Mouse (Mus musculus) CH12F3 (cell line): ENCODE data around the gene Plxna2.

ENCODE experiments used
- in situ Hi-C: fragments of 300-500 bp; cut with MboI; formaldehyde crosslinking; loops from 2 replicates; pipeline ENCODE4 v1.14.3; 2020; ENCODE audit warnings: low sequenced_read_pairs

Gene Plxna2

DNA sequence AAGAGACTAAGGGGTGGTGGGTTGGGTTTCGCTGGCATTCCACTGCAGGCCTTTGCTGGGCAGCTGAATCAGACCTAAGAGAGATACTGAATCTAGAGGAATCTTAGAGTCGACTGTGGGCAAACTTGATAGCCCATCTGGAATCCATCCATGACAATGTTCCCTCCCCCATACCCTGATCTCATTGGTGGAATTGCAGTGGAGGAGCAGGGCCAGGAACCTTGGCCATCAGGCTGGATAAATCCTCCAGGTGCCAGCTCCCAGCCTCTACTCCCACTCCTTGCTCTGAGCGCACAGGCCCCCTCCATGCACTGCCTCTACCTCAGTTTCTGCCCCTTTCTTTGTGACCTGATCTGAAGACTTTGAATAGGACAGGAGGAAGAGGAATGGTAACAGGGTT is 81.3 kb downstream of the Plxna2 start:
- in situ Hi-C loops: no loop called here

DNA sequence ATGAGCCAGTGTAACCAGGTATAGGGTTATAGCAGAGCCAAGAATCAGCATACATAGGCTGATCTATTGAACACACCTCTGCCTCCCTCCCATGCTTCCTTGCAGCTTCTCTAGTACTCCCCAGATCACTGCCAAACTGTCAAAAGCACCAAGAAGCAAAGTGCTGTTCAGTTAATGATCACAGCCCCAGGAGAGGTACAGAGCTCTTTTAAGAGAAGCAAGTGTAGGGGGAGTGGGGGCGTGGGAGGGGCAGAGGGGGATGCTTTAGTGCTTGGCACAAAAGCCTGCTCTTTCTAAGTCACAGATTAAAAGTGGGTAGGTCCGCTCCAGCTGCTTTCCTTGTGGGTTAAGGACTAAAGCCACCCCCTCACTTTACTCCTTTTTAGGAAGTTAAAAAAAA is 85.2 kb downstream of the Plxna2 start:
- in situ Hi-C loops: no loop called here

DNA sequence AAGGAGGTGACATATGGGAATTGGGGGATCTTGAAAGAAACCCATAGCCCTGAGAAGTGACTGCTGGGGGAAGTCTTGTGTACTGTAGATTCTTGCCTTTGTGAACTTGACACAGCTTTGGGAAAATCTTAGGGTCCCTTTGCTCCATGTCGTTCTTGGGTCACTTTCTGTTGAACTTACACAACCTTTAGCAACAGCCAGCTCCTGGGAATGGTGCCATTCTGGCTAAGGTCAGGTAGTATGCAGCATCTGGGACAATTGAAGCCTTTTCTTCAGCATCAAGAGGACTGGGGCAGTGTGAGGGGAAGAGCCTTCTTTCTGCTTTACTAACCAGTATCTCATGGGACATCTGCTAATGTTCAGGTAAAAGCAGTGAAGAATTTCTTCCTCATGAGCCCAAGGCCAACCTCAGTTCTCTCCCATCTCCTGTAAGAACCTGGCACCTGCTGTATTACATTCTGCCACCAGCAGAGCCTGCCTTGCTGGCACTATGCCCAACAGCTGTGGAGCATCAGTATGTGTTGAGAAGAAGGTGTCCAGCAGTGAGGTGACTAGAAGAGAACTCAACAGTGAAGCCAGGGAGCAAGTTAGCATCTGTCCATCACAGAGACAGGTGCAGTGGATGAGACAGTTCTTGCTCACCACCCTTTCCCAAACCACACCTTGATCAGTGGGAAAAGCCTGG is 86.3 kb downstream of the Plxna2 start:
- in situ Hi-C loops: no loop called here

DNA sequence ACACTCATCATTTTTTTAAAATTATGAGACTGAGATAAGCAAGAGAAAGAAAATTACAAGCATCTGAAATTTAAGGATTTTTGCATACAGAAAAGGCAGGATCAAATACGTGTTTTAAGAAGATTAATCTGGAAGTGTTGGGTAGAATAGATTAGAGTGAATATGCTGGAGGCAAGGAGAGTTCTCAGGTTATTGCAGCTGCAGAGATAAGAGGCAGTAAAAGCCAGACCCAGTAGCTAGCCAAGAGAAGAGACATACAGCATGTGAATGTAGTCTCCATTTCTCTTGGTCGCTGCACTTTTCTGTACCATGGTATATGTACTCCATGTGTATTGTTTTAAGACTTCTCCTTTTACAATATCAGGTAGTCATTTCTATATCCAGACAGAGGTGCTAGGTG is 88.5 kb downstream of the Plxna2 start:
- in situ Hi-C loops: no loop called here

DNA sequence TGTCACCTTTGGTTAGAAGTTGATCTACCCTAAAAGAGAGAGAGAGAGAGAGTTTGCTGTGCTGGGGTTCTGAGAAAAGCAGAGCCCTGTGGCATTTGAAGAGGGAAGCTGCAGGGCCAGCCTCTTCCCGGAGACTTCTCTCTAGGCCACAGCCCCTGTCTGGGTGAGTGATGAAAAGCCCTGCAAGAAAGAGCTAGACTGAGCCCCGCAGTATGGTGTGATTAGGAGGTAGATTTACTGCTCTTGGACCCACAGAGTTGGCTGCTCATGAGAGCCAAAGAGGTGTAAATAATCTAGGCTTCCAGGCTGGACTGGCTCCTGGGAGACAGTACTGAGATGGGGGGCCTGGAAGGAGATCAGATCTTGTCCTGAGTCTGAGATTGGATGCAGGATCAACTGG is 94.4 kb downstream of the Plxna2 start:
- in situ Hi-C loops: no loop called here

DNA sequence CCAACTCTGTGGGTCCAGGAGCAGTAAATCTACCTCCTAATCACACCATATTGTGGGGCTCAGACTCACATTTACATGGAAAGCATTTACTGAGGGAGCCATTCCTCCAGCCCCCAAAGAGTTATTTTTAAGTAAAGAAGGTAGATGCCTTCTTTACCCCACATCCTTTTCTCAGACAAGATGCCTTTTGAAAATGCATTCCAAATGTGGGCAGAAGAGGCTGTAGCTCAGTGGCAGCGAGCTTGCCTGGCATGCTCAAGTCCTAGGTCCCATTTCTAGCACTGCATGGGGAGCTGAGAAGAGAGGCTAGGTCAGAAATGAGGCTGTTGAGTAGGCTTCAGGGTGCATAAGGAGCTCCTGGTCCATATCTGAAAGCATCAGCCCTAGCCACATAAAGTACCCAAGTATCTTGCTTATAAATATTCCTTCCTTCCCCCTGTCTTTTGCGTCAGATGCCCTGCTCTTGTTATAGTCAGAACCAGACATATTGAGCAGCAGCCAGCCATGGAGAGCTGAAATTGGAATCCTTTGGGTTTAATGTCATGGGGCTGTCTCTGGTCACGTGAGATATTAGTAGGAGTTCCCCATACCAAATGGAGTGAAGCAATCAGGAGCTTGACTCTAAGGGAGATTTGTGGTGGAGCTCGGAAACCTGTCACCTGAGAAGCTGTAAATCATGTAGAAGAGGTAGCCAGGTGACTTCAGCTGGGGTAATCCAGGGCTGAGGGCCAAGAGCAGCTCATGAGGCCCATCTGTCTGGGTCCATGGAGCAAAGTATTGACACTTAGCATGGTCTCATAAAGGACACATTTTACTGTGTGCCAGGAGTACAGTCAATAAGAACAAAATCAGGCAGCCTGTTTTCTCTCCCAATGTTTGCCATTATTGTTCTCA is 96.4 kb downstream of the Plxna2 start:
- in situ Hi-C loops: no loop called here

DNA sequence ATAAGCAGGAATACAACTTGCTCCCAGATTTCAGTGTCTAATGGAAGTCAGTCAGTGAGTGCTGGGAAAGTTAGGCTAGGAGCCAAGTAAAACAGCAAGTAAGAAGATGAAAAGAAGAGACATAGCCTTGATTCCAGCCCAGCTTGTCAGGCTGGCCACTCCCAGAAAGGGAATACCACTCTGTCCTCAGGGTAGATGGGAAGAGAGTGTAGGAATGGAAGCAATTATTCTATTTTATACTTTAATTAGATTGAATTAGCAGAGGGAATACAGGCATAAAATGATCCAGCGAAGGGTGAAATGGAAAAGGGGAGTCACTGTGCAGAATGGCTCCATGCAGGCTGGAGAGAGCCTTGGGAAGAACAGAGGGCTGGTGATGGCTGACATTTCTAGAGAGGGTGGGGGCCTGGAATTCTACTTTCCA is 99.4 kb downstream of the Plxna2 start:
- in situ Hi-C loops: no loop called here

DNA sequence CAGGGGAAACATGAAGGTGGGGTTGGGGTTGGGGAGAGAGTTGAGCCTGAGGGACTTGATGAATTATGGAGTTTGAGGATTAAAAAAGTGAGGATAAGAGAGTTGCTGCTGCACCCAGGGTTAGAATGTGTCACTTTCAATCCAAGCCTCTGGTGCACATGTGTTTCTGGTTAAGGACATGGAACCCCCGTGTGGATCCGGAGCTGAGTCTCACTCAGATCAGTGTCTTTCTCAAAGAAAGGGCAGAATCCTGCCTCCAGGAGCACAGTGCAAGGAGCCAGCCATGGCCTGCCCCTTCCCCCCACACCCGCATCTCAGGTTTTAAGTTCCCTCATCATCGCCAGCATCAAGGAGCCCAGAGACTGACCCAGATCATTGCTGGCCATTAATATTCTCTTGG is 102.4 kb downstream of the Plxna2 start:
- in situ Hi-C loops: no loop called here

DNA sequence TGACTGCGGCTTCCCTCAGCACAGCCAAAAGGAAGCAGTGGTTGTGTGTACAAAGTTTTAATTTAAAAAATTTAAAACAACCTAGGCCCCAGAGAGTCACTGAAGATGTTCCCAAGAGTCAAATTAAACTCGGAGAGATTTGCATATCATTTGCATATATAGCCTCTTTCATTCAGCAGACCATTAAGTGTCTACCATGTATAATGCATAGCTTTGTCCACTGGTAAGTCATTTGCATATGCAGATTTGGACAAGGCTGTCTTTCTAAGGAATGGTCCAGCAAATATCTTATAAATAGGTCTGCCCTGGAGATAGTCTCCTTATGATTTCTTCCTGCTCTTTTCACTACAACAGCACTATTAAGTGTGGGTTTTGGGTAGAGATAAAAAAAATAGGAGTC is 103.2 kb downstream of the Plxna2 start:
- in situ Hi-C loops: no loop called here

DNA sequence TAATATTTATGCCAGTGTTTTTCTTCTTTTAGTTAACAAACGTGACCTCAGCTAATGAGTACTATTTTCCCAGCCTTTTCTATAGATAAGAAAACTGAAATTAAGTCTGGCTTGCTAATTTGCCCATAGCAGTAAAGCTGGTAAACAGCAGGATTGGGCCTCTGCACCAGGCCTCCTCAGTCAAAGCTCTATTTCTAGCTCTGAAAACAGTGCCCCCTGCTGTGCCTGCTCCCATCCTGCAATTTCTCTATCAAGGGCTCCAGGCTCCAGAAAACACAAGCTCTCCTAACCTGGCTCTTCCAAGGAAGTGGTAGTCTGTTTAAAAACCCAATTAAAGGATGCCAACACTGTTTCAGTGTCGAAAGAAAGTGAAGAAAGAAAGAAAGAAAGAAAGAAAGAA is 104.3 kb downstream of the Plxna2 start:
- in situ Hi-C loops: no loop called here

DNA sequence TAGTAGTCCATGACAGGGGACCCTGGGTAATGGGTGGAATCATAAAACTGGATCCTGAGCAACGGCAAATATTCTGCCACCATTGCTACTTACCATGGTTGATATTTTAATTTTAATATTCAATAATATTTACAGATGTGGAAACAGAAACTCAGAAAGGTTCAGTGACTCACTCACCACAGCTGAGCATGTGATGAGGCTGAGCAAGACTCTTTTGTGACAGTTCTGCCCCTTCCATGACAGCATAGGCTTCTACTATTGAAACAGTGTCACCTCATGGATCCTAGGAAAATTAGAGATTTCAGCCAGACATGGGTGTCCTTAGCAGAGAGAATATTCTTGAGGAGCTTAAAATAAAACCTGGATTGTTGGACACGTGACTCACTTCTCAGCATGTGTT is 116.8 kb downstream of the Plxna2 start:
- in situ Hi-C loops: no loop called here

DNA sequence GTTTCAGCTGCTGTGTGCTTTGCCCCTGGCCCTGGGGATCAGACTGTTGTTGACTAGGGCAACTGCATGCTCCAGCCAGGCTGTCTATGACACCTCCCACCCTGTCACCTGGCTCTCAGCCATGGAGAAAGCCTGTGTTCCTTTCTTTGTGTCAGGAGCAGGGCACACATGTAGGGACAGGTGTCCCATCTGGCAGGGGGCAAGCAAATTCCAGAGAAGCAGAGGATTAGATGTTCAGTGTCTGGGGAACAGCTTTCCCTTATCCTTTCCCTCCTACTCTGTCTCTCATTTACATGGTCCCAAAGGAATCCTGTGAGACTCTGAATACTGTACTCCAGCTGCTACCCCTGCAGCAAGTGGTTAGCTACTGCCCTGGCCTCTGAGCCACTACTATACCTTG is 121.9 kb downstream of the Plxna2 start:
- in situ Hi-C loops: no loop called here

DNA sequence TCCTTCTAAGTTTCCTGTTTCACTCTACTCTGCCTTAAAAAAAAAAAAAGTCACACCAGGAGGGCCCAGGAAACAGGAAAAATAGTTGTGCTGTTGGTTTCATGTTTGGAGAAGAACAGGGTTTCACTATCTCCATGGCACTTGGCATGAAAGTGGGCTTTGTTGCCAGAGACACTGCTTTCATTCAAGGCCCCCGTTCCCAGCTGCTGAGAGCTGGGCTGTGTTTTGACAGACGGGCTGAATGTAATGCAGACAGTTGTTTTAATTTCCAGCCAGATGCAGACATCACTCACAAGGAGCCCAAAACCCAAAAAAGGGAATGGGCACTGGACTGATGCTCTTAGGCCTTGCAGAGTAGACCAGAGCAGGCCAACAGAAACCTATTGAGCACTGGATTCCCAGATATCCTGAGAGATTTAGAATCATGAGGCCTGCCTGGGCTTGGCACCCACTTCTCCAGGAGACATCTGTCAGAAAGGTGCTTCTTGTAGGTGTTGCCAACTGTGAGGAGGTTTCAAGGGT is 124.9 kb downstream of the Plxna2 start:
- in situ Hi-C loops: no loop called here

DNA sequence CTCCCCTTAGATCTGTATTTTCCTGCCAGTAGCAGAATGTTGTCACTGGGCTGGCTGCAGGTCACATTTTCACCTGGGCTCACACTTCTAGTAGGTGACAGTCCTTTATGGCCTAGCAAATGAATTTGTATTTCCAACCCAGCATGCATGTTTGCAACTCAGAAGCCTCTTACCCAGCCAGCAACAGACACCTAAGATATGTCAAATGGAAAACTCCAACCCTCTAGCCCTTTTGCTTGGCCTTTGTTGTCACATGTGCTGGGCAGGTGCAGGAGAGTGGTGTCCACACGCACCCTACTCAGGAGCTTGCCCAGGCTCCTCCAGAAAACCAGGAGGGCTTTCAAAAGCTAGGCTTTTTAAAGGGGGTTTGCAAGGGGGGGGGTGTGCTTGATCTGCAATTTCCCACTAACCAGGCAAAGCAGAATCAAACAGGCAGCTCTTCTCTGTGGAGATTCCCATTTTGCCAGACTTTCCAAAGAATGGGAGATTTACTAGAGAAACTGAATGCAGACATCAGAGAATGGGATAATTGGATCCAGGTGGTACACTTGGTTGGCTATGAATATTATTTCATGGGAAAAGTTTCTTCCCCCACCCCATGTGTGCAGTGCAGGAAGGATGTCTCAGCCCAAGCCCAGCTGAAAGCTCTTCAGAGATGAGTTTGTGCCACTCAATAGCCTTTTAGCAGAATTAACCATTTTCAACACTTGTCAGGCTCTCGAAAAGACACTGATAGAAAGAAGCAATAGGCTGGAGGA is 127.3 kb downstream of the Plxna2 start:
- in situ Hi-C loops: no loop called here

DNA sequence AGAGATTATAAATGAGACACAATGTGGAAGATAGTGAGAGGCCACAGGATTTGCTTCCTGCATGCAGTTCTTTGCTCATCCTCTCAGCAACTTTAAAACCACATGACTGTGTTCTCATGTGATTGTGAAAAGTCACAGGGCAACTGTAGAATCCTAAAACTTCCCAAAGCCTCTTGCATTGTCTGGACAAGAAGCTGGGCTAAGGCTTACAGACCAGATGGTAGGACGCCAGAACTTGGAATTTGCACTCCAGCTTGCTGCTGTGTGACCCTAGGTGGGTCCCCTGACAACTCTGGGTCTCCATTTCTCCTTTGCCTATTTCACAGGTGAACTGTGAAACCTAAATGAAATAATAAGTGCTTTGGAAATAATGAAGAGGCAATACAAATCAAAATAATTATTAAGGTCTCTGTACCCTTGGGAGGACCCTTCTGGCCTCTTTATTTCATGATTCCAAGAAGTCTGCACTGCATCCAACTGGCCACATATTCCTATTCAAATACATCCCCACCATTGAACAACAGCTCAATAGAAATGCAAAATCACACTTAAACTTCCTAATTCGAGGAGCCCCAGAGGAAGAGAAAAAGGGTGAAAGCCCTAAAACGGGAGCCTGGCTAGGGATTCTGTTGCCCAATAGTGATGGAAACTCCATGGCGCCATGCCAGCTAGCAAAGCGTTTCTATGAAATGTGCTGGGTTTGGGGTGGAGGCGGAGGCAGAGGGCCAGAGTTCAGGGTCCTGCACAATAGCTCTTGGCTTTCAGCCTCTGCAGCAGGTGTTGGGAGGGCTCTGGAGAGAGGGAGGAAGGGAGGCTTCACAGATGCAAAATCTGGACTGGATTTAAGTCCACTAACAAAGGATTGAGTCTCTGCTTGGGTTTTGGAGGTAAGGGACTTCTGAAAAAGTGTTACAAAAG is 128.6 kb downstream of the Plxna2 start:
- in situ Hi-C loops: no loop called here

DNA sequence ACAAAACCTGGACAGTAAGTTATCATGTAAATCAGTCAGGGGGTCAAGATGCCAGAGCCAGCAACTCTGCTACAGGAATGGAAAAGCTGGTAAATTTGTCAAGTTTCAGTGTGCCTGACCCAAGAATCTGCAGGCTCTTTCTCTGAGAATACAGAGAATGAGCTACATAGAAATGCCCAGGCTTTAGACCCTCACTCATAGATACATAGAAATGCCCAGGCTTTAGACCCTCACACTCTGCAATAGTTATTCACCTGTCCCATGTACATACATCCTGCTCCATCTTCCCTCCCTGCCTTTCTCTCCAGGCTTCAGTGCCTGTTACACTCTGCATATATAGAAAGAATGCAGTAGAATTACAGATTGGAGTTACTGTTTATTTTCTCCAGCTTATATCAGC is 129.2 kb downstream of the Plxna2 start:
- in situ Hi-C loops: no loop called here

DNA sequence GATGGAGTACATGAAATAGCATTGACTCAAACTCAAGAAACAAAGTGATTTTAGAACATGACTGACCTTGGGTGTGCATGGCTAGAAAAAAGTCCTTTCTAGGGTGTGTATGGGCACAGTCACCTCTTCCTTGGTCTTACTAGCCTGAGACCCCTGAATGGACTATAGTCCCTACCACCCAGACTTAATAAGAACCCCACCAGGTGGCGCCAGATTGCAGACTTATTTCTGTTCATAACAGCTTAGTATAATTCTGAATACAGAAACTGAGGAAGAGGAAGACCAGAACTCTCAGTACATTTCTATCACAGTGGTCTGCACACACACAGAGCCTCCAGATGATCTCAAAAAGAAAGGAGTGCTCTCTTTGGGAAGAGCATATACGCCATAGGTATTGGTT is 135.2 kb downstream of the Plxna2 start:
- in situ Hi-C loops: no loop called here

DNA sequence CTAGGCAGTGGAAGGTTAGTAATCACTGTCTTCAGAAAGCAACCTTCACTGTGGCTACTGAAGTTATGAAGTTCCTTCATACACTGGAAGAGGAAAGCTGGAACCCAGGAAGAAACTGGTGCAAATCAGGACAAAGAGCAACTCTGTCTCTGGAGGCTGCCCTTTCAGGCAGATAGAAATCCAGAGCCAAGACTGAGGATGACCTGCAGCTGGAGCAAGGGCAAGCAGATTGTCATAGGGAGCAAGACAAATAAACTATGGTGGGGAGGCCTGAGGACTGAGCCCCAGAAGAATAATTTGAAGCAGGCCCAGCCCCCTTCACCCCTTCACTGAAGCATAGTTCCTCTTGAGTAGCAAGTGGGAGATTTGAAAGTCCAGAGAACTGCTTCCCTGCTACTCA is 138.0 kb downstream of the Plxna2 start:
- in situ Hi-C loops: no loop called here

DNA sequence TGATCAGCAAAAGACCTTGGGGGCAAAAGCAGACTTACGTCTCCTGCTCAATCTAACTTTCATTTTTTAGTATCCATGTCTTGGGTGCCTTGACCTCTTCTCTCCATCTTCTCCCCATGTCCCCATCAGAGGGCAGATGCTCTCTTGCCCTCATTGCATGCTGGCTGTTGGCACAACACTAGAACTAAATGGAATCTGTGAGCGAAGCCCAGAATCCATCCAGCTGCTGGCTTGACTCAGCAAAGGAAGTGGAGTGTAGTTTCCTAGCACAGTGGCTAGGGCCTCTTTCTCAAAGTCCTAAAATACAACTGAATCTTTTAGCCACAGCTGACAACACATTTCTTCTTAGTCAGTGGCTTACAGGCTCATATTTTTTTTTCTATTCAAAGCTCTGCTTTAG is 138.4 kb downstream of the Plxna2 start:
- in situ Hi-C loops: no loop called here

DNA sequence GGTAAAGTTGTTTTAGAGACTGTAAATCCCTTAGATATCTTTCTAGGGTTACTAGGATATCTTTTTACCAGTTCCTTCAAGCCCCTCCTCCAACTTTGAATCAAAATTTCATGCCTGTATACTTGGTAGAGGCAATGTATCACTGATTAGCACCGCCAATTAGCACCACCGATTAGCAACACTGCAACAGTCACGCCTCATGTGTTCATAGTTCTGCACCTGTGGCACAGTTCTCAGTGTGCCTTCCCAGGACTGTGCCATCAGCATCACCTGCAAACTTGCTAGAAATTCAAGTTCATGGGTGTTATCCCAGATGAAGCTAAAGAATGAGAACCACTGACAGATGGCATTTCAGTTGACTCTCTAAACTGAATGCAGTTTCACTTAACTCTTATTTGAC is 138.8 kb downstream of the Plxna2 start:
- in situ Hi-C loops: no loop called here
